Mouse (Mus musculus) megakaryocyte, adult 5-6 weeks (primary cell): ENCODE data around the gene Klrb1c. TPM values are rescaled to one million over a fixed set of nuclear protein-coding genes. Genes with fewer than 3 reads are reported as not detected.
"Not testable (repeated sequence)": the region's sequence is repeated elsewhere in the genome, so short reads cannot be mapped to it uniquely, and the experiment has no call there.

Source experiments
- ATAC-seq: 2 replicates; pipeline ENCODE4 v1.8.0; 2016; ENCODE audit warnings: mild to moderate bottlenecking, inconsistent platforms; ENCODE audit not compliant: poor library complexity, severe bottlenecking
- total RNA-seq, 2 experiments: library from RNA; stranded (forward) in 1 of 2; stranded (reverse) in 1 of 2; fragments of 153-499, 151-499 nt in 1 of 2; fragments of 221-1000, 200-1000 nt in 1 of 2; gene quantifications; 2 replicates each; pipeline versions ENCODE4 v1.2.3 to v1.2.4; 2015 to 2017

Klrb1c gene
- total RNA-seq (2015) (4.7 and 10.0 TPM in 2 replicates), total RNA-seq (2017) (6.8 and 8.4 TPM in 2 replicates)

- ATAC-seq: no peak
These were observed at the start of gene Klrb1c for GRCm38 (mm10) chr6:128789115-128789514. Gene Klrb1c (minus strand): TSS chr6:128789215.

DNA sequence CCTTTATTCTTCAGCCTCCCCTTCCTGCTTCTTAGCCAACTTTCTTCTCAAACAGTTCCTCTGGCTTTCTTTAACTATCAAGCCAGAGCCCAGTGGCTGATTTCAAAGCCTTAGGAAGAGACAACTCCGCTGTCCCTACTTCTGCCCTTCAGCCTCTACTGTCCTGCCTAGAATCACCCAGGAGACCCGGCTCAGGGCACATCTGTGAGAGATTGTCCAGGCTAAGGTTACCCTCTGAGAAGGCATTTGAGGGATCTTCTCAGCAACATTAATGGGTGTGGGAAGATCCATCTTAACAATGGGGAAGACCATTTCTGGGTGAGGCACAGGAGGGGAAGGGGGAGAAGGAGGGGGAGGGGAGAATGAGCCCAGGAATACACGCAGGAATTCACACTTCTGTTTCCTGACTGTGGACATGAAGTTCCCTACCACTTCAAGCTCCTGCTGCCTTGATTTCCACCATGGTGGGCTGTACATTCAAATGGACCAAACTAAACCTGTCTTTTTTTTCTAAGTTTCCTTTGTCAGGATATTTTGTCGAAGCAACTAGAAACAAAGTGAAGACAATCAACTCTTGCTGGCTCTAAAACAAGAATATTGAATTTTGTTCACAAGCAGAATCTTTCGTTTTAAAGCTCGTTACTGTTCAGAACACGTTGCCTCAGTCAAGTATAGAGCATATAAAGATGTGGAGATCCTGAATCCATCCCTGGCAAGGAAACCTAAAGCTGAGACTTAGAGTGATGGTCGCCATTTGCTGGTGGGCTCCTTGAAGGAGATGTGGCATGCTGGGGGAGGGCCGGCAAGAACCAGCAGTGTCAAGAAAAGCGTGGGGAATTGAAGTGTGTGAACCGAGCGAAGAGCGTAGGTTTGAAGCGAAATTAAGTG, 48.7 kb upstream of the Klrb1c start:
- ATAC-seq: no peak

DNA sequence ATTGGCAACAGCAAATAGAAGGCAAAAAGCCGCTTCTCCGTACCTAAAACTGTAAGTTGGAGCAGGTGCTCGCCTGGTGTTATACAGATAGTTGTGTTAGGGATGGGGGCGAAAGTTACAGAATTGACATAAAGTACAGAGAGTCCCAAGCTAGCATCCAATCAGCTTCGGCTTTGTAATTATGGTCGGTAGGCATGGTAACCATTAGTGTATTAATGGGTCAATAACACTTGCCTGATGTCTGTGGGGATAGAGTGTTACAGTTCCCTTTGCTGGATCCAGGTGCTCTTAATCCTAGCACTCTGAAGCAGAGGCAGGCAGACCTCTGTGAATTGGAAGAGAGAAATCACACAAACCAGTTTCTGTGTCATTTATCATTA, 47.9 kb upstream of the Klrb1c start:
- no peak for ATAC-seq

DNA sequence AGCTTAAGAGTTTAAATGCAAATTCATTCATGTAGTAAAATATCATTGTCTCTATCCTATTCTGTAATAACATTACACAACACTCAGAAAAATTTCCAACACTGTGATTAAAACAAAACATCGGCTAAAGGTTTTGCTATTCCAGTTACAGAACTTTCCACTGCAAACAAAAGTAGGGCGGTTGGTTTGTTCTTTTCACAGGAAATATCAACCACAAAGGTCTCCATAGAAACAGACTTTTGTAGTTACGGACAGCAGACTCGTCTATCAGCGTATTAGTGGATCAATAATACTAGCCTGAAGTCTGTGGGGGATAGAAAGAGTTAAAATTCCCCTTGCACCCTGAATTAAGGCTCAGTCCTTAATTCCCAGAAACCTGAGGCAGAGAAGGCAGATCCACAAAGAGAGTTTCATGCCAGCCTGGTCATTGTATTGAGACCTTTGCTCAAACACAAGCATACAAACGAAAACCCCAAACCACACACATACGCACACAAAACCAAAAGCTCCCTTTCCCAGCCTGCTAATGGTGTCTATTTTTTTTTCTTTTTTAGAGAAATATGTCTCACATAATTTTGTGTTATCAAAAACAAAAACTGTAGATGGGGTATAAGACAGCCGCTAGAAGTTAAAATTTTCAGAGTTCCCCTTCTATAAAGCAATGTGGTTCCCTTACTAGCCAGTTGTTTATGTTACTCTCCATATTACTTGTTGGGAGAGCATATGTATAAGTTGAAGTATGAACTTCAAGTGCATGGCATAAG, 47.4 kb upstream of the Klrb1c start:
- ATAC-seq: no peak

- peak; percentile 11; the same call in 1 of the 2 replicates for ATAC-seq
These were observed 46.6 kb upstream of the Klrb1c start for GRCm38 (mm10) chr6:128835571-128835970.

GRCm38 (mm10) chr6:128833046-128833445, 44.0 kb upstream of the Klrb1c start:
- no peak for ATAC-seq

DNA sequence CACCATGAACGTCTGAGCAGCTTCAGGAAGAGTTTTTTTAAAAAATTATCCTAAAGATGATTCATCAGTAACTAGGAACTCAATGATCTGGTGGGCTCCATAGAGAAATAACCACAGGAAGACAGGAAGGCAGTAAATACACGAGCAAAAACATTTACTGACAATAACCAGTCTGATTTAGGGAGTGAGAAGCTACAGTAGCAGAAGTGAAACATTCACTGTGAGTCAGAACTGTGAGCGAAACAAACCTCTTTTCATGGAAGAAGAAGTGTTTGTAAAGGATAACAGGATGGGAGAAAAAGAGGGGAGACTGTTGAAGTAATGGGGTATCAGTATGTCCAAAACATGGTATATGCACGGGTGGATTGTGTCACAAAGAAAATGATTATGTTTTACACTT, 40.8 kb upstream of the Klrb1c start:
- ATAC-seq: peak; percentile 14; the same call in 1 of the 2 replicates

- no peak for ATAC-seq
These were observed 37.8 kb upstream of the Klrb1c start for GRCm38 (mm10) chr6:128826781-128827180.

GRCm38 (mm10) chr6:128826132-128826531, 37.1 kb upstream of the Klrb1c start, which contains the start of the genes Gm44511 and Klrb1b:
Gene Gm44511 (minus strand): TSS chr6:128826315.
Gene Klrb1b (minus strand): TSS chr6:128826331.
- peak; percentile 81 for ATAC-seq

GRCm38 (mm10) chr6:128818083-128818802, 29.2 kb upstream of the Klrb1c start:
- ATAC-seq: no peak

GRCm38 (mm10) chr6:128808532-128808931, 19.5 kb upstream of the Klrb1c start:
- ATAC-seq: peak; percentile 79

DNA sequence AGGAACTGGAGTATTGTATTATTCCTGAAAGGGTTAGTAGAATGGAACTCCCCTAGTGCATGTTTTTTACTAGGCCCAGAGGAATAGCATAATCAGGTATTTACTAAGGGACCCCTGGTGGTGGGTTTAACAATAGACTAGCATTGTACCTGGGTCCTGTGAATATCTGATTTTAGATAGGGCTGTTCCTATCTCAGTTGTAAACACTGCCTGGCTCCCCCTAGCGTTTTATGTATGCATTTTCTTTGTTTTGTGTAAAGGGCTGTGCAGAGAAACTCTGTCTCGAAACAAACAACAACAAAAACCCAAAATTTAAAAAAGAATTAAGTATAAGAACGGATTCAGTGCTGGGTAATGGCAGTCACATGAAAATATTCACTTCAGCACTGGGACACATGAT, 18.0 kb upstream of the Klrb1c start:
- no peak for ATAC-seq

DNA sequence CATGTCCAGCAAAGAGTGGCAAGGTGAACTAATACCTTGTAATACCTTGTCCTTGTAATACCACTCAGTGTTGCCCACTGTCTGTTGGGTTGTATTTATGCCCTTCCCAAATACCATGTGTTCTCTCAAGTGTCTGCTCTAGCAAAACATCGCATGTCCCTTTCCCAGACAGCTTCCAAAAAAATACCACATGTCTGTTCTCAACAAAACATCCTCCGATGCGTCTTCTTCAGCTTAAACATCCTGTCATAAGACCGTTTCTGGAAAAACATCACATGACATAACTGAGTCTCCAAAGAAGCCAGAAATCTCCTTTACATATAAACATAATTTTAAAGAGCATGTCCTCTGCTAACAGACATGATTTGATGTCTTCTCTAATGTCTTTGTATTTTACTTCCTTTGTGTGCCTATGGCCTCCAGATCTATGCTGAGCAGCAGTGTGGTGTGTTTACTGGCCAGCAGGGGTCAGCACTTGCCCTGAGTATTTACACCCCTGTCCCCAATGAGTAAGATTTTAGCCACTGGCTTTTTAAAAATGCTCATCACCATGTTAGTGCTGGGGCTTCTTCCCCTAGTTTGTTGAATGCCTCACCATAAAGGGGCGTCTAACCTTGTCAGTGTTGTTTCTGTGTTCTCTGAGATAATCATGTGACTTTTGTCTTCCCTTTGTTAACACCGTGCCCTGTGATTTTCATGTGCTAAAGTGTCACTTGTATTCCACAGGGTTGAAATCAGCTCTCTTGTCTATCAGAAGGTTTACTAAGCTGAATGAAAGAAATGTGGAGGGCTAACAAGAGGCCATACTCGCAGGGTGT, 16.0 kb upstream of the Klrb1c start:
- ATAC-seq: peak; percentile 67

GRCm38 (mm10) chr6:128802999-128803857, 14.2 kb upstream of the Klrb1c start:
- peak; percentile 69 for ATAC-seq

DNA sequence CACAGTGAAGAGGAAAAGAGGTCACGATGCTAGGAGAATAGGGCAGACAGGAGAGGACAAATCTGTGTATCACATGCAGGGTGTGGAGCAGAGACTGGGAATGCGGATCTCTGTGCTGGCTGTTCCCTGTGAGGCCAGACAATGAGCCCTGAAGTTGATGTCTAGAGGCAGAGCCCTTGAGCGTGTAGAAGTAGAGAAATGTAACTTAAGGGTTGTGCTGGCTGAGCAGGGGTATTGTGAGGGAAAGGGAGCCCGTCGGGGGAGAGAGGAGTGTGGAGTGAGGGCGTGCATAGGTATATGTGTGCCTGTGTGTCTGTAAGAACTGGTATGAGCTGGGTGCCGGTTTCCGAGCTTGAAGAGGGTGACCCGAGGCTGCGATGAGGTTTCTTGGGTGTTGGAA, 13.5 kb upstream of the Klrb1c start:
- ATAC-seq: peak; percentile 8

GRCm38 (mm10) chr6:128800696-128801095, 11.7 kb upstream of the Klrb1c start:
- not testable (repeated sequence) for ATAC-seq

DNA sequence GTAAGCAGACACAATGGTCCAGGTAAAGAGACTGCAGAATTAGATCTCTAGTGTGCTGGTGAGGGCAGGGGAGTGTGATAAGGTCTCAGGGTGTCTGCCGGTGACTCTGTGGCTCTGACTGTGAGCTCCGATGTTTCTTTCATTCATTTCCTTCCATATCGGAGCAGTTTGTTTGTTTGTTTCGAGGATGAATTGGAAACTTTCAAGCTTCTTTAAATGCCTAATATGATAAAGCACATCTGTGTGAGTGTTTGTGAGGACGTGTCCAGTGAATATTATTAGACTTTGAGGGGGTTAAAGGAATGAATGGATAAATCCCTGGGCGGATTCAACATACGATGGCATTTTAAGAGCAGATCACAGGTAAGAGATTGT, 10.9 kb upstream of the Klrb1c start:
- no peak for ATAC-seq

GRCm38 (mm10) chr6:128799144-128799895, 10.3 kb upstream of the Klrb1c start:
- ATAC-seq: peak; percentile 66

- peak; percentile 14 for ATAC-seq
These were observed 9.7 kb upstream of the Klrb1c start for GRCm38 (mm10) chr6:128798772-128799143.
